Comparison of ENCODE assay signal across 9 mouse cellular contexts in the genomic region with DNA sequence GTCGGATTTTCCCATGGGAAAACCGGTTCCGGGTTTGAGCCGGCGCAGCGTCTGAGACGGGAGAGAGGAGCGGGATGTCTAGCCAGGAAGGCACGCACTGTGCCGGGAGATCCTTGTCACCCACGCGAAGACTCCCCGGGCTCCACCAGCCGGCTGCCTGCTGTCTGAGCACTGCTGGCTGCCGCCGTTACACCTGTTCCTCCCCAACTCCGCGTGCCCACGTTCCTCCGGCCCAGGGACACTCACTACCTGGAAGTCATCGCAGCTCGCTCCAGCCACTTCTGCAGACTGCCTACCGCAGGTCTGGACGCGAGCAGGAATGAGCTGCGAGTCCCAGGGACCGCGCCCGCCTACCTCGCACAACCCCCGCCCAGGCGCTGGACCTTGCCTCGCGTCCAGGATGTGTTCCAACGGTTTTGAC. TPM values are rescaled to one million over a fixed set of nuclear protein-coding genes. Genes with fewer than 3 reads are reported as not detected.
DNase-seq lines count a peak whose midpoint lies in the region; ATAC-seq lines count a peak whose summit lies in the region.
"Had no signal": no experiment of that assay in that cellular context is flagged by ENCODE, and none has a peak within 500 bp of the region (broad histone marks: within the 10 kb centered on the region; RNA-seq: fewer than 3 reads in every experiment).

A gene (minus strand): TSS at position 321 of the 421 bp plus-strand sequence.

- no peaks in the 10 kb centered on the region for H3K36me3 ChIP-seq in intestine, embryonic 14.5 days (ENCODE audit: control insufficient read depth, insufficient read depth, low read length)
- H3K36me3 ChIP-seq in liver, embryonic 12.5 days: no peaks in the 10 kb centered on the region

- peak within 1 kb of the TSS; percentile 45 for H3K4me2 ChIP-seq in intestine, embryonic 14.5 days (ENCODE audit: low read length)
- H3K4me2 ChIP-seq in liver, embryonic 12.5 days: peak within 1 kb of the TSS; percentile 39

- 1% methylated on average over 35 of the region's 35 CpGs for WGBS in intestine, embryonic 14.5 days
- WGBS in liver, embryonic 12.5 days (ENCODE audit: insufficient replicate concordance): 2% methylated on average over 35 of the region's 35 CpGs

- DNase-seq in embryo, embryonic 10 days (ENCODE audit: low spot score): peak; percentile 29
- no peak for DNase-seq in embryo, embryonic 10.5 days (ENCODE audit: low spot score)
- peak; percentile 23 for DNase-seq in urinary bladder, adult 2 months (ENCODE audit: low spot score)
- DNase-seq in urinary bladder, postnatal 10 days (ENCODE audit: low spot score): no peak
- no peak for DNase-seq in intestine, embryonic 14.5 days (ENCODE audit: low spot score)
- DNase-seq in right cerebral cortex, postnatal 36 days (ENCODE audit: low spot score in 2 of 2): peak; percentile 3 to 18
- DNase-seq in spleen, postnatal 4 days (ENCODE audit: low spot score in 2 of 2): no peak

- H3K27me3 ChIP-seq in intestine, embryonic 14.5 days (replicated peaks; ENCODE audit: control insufficient read depth, insufficient read depth, low read length): peaks cover 58% of the 10 kb centered on the region
- peaks cover 89% of the 10 kb centered on the region for H3K27me3 ChIP-seq in liver, embryonic 12.5 days (replicated peaks)

- peak within 1 kb of the TSS; percentile 53 for H3K9ac ChIP-seq in intestine, embryonic 14.5 days (ENCODE audit: low read length)
- H3K9ac ChIP-seq in liver, embryonic 12.5 days: no peak within 1 kb of the TSS

- H3K4me1 ChIP-seq in intestine, embryonic 14.5 days (replicated peaks; ENCODE audit: control insufficient read depth, insufficient read depth, low read length): peaks cover 5% of the 10 kb centered on the region; the same call in 1 of the 2 replicates
- H3K4me1 ChIP-seq in liver, embryonic 12.5 days: peaks cover 26% of the 10 kb centered on the region

- ATAC-seq in intestine, embryonic 14.5 days (replicated peaks; ENCODE audit: low FRiP score, low TSS enrichment, low read depth): 0 out of 2 replicates have a peak, but pooled peaks have one; percentile 22
- ATAC-seq in liver, embryonic 12.5 days: no peak

- H3K4me3 ChIP-seq in intestine, embryonic 14.5 days (ENCODE audit: low read depth, low read length): peak within 1 kb of the TSS; percentile 39
- H3K4me3 ChIP-seq in liver, embryonic 12.5 days: peak within 1 kb of the TSS; percentile 25

- peak within 1 kb of the TSS; percentile 71 for H3K27ac ChIP-seq in intestine, embryonic 14.5 days (ENCODE audit: low read depth)
- no peak within 1 kb of the TSS for H3K27ac ChIP-seq in liver, embryonic 12.5 days

- no peaks in the 10 kb centered on the region for H3K9me3 ChIP-seq in intestine, embryonic 14.5 days (ENCODE audit: control insufficient read depth, low read length)
- H3K9me3 ChIP-seq in liver, embryonic 12.5 days (replicated peaks): no peaks in the 10 kb centered on the region

RNA-seq across cellular contexts. Expression of the gene that starts here (rescaled TPM):
- not detected in 2 replicates for polyA plus RNA-seq in urinary bladder, adult 2 months (2012; rRNA removed)
- 26.6 and 30.9 TPM in 2 replicates for polyA plus RNA-seq in intestine, embryonic 14.5 days (2014; fragmentation: Nextera tagmentation; extraction: Ambion mirVana)
- polyA plus RNA-seq in liver, embryonic 12.5 days (2016; fragmentation: Nextera tagmentation; extraction: Ambion mirVana): 0.39 and 0.51 TPM in 2 replicates
- polyA plus RNA-seq: spleen, adult 2 months had no signal

Comparison
In these comparisons a context has a peak if more than half of its experiments do, and no peak if none do; other contexts are left out.
1. RNA of the gene that starts here (polyA plus RNA-seq): 26.6 to 30.9 TPM in intestine, embryonic 14.5 days; 0.39 to 0.51 TPM in liver, embryonic 12.5 days and not detected in urinary bladder, adult 2 months; every median in the first group is over 10 times any median in the second.
2. DNase-seq: peak in embryo, embryonic 10 days (single experiment) and right cerebral cortex, postnatal 36 days (2 of 2); none in embryo, embryonic 10.5 days (single experiment), urinary bladder, postnatal 10 days (single experiment), intestine, embryonic 14.5 days (single experiment) and spleen, postnatal 4 days (0 of 2).
3. Peak in DNase-seq in urinary bladder, adult 2 months; RNA of the gene not detected or under 1 TPM.